Mouse (Mus musculus): ENCODE data around the gene Cdc5l. TPM values are rescaled to one million over a fixed set of nuclear protein-coding genes. Genes with fewer than 3 reads are reported as not detected.

Cdc5l gene
- total and polyA plus RNA-seq, 2 experiments, result 3.5 to 15.5 TPM

DNA sequence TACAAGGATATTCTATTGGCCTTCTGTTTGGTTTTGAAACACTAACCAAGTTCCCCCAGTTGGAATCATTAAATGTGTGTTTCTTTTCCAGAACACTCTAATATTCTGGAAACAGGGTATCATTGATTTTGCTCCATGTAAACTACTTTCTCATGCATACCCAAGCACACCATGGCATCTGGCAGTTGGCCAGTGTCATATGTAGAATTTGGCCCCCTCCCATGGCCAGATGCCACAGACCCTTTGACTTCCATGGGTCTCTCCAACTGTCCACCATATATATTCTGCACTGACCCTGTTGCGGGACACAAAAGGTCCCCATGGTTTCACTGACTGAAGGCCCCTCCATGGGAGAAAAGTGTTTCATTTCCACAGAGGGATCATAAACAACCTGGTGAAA, 18.7 kb upstream of the Cdc5l start:
- no peaks in the 10 kb centered on the region for H3K4me1 ChIP-seq (ENCODE audit: control insufficient read depth, insufficient read depth, low read length)
- DNase-seq (ENCODE audit: extremely low read depth, low read depth, low spot score), result no peak
- 100% methylated on average over 1 of the region's 1 CpGs for WGBS

DNA sequence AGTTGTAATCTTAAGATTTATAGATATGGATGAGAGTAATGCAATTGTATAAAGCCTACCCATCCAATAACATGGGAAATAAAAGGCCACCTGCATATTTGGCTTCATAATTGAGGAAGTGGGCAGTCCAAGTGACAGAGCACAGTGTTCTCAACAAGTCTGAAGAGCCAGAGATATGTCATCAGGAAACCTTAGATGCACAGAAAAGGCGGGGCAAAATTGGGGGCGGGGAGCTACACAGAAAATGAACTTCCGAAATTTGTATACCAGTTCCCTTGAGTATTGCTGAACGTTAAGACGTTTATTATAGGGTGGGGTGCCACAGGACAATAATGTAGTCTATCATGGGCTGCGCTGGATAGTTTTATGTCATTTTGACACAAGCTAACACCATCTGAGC, 16.6 kb upstream of the Cdc5l start:
- H3K36me3 ChIP-seq (ENCODE audit: control insufficient read depth, insufficient read depth, low read length), result 0 out of 2 replicates have a peak, but pooled peaks cover 2% of the 10 kb centered on the region
- no peaks in the 10 kb centered on the region for H3K27me3 ChIP-seq (ENCODE audit: control insufficient read depth, insufficient read depth, low read length)
- H3K4me1 ChIP-seq (ENCODE audit: control insufficient read depth, insufficient read depth, low read length), result no peaks in the 10 kb centered on the region
- no peak overlapping the region for H3K4me3 ChIP-seq (ENCODE audit: insufficient read depth, low read depth, low read length)
- H3K27ac ChIP-seq (replicated peaks; ENCODE audit: insufficient read depth, low read depth, low read length), result no peak overlapping the region
- no peaks in the 10 kb centered on the region for H3K79me2 ChIP-seq (ENCODE audit: control insufficient read depth, insufficient read depth, low read length)
- WGBS, result 91% methylated on average over 6 of the region's 6 CpGs
- no peak overlapping the region for H3K9ac ChIP-seq (ENCODE audit: low read depth, low read length)
- TF ChIP-seq POLR2A (IDR thresholded peaks at IDR 0.05; ENCODE audit: extremely low read depth, insufficient read depth, low read length) (no peak), CTCF (IDR thresholded peaks at IDR 0.05; ENCODE audit: low read depth, low read length) (no peak)
- no peak for DNase-seq (ENCODE audit: extremely low read depth, low read depth, low spot score)

More for the DNA sequence above, 18.7 kb upstream of the Cdc5l start:
- no peak overlapping the region for H3K4me3 ChIP-seq (ENCODE audit: insufficient read depth, low read depth, low read length)
- H3K9ac ChIP-seq (ENCODE audit: low read depth, low read length), result no peak overlapping the region
- no peaks in the 10 kb centered on the region for H3K36me3 ChIP-seq (ENCODE audit: control insufficient read depth, insufficient read depth, low read length)
- TF ChIP-seq CTCF (IDR thresholded peaks at IDR 0.05; ENCODE audit: low read depth, low read length) (no peak), POLR2A (IDR thresholded peaks at IDR 0.05; ENCODE audit: extremely low read depth, insufficient read depth, low read length) (no peak)
- H3K27ac ChIP-seq (replicated peaks; ENCODE audit: insufficient read depth, low read depth, low read length), result no peak overlapping the region
- H3K27me3 ChIP-seq (ENCODE audit: control insufficient read depth, insufficient read depth, low read length), result no peaks in the 10 kb centered on the region
- H3K79me2 ChIP-seq (ENCODE audit: control insufficient read depth, insufficient read depth, low read length), result no peaks in the 10 kb centered on the region

DNA sequence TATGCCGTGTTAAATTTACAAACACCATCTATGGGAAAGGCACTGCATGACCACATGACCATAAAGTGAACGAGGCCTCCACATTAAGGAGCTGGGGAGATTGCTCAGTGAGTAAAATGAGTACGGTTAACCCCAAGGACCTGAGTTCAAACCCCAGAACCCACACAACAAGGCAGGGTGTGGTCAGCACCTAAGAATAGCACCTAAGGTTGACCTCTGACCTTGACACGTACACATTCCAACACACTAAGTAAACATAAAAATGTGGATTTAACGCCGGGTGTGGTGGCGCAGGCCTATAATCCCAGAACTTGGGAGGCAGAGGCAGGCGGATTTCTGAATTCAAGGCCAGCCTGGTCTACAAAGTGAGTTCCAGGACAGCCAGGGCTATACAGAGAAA, 16.0 kb upstream of the Cdc5l start:
- no peaks in the 10 kb centered on the region for H3K79me2 ChIP-seq (ENCODE audit: control insufficient read depth, insufficient read depth, low read length)
- 0 out of 2 replicates have a peak, but pooled peaks cover 2% of the 10 kb centered on the region for H3K36me3 ChIP-seq (ENCODE audit: control insufficient read depth, insufficient read depth, low read length)
- TF ChIP-seq CTCF (IDR thresholded peaks at IDR 0.05; ENCODE audit: low read depth, low read length) (no peak), POLR2A (IDR thresholded peaks at IDR 0.05; ENCODE audit: extremely low read depth, insufficient read depth, low read length) (no peak)
- H3K4me1 ChIP-seq (ENCODE audit: control insufficient read depth, insufficient read depth, low read length), result no peaks in the 10 kb centered on the region
- WGBS, result 91% methylated on average over 8 of the region's 8 CpGs
- no peak overlapping the region for H3K9ac ChIP-seq (ENCODE audit: low read depth, low read length)
- no peak overlapping the region for H3K4me3 ChIP-seq (ENCODE audit: insufficient read depth, low read depth, low read length)
- no peak for DNase-seq (ENCODE audit: extremely low read depth, low read depth, low spot score)
- no peaks in the 10 kb centered on the region for H3K27me3 ChIP-seq (ENCODE audit: control insufficient read depth, insufficient read depth, low read length)
- H3K27ac ChIP-seq (replicated peaks; ENCODE audit: insufficient read depth, low read depth, low read length), result no peak overlapping the region

DNA sequence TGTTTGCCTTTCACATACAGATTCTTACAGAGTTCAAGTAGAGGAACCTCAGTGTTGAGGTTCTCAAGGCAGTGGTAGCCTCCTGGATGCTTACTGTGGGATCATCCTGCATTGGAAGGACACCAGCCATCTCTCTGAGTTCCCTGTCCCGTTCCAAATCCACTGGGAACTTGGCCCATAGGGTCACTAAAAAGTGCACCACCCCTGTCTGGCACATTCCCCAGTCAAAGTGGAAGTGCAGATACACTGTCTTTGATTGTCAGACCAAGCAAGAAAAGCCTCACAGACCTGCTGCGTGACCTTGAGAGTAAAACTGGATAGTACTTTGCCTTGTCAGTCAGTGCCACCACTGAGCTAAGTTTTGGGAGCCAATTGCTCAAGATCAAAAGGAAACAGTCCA, 13.5 kb upstream of the Cdc5l start:
- Histone ChIP-seq H3K79me2 (ENCODE audit: control insufficient read depth, insufficient read depth, low read length) (no peaks in the 10 kb centered on the region), H3K27ac (replicated peaks; ENCODE audit: insufficient read depth, low read depth, low read length) (no peak overlapping the region), H3K4me1 (ENCODE audit: control insufficient read depth, insufficient read depth, low read length) (no peaks in the 10 kb centered on the region), H3K9ac (ENCODE audit: low read depth, low read length) (no peak overlapping the region), H3K4me3 (ENCODE audit: insufficient read depth, low read depth, low read length) (no peak overlapping the region), H3K27me3 (ENCODE audit: control insufficient read depth, insufficient read depth, low read length) (no peaks in the 10 kb centered on the region), H3K36me3 (ENCODE audit: control insufficient read depth, insufficient read depth, low read length) (0 out of 2 replicates have a peak, but pooled peaks cover 2% of the 10 kb centered on the region)
- DNase-seq (ENCODE audit: extremely low read depth, low read depth, low spot score), result no peak
- WGBS, result 45% methylated on average over 2 of the region's 2 CpGs
- TF ChIP-seq CTCF (IDR thresholded peaks at IDR 0.05; ENCODE audit: low read depth, low read length) (no peak), POLR2A (IDR thresholded peaks at IDR 0.05; ENCODE audit: extremely low read depth, insufficient read depth, low read length) (no peak)

DNA sequence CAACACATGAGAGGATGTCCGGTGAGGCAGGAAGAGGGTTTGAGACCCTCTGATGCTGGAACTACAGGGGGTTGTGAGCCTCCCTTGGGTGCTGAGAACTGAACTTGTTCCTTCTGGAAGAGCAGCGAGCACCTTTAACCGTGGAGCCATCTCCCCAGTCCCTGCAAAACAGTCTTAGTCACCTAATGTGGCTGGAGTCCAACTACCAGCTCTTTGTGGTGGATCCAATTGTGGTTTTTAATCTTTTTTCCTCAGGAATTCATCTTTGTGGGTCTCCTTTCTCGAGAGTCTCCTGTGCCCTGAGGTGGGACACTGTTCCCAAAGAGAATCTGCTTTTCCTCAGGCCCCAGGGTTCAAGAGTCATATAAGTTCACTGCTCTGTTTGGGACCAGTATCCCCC, 12.4 kb upstream of the Cdc5l start:
- 80% methylated on average over 4 of the region's 4 CpGs for WGBS
- no peaks in the 10 kb centered on the region for H3K4me1 ChIP-seq (ENCODE audit: control insufficient read depth, insufficient read depth, low read length)
- H3K79me2 ChIP-seq (ENCODE audit: control insufficient read depth, insufficient read depth, low read length), result no peaks in the 10 kb centered on the region
- no peak for TF ChIP-seq POLR2A (IDR thresholded peaks at IDR 0.05; ENCODE audit: extremely low read depth, insufficient read depth, low read length)
- no peak for TF ChIP-seq CTCF (IDR thresholded peaks at IDR 0.05; ENCODE audit: low read depth, low read length)
- no peaks in the 10 kb centered on the region for H3K27me3 ChIP-seq (ENCODE audit: control insufficient read depth, insufficient read depth, low read length)
- H3K9ac ChIP-seq (ENCODE audit: low read depth, low read length), result no peak overlapping the region
- no peak overlapping the region for H3K4me3 ChIP-seq (ENCODE audit: insufficient read depth, low read depth, low read length)
- no peak overlapping the region for H3K27ac ChIP-seq (replicated peaks; ENCODE audit: insufficient read depth, low read depth, low read length)
- no peak for DNase-seq (ENCODE audit: extremely low read depth, low read depth, low spot score)
- H3K36me3 ChIP-seq (ENCODE audit: control insufficient read depth, insufficient read depth, low read length), result 0 out of 2 replicates have a peak, but pooled peaks cover 2% of the 10 kb centered on the region

DNA sequence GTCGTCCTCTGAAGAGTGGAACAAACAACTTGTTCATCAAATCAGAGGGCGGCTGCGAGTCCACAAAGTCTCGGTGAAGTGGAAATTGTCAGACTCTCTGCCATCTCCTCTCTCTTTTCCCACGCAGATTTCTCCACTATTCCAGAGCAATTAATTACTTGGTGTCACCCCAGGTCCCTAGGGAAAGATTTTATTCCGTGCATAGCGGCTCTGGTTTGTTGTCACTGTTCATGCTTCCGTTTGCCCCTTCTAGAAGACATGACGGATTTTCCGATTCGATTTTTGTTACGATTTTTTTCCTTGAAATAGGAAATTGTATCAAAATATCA, 689 bp upstream of the Cdc5l start:
- H3K27ac ChIP-seq (replicated peaks; ENCODE audit: insufficient read depth, low read depth, low read length), result no peak overlapping the region; the same call in 1 of the 2 replicates
- no peak for DNase-seq (ENCODE audit: extremely low read depth, low read depth, low spot score)
- 8% methylated on average over 12 of the region's 12 CpGs for WGBS

More for the DNA sequence above, 689 bp upstream of the Cdc5l start:
- Histone ChIP-seq H3K79me2 (ENCODE audit: control insufficient read depth, insufficient read depth, low read length) (peaks cover 11% of the 10 kb centered on the region; the same call in 1 of the 2 replicates), H3K27me3 (ENCODE audit: control insufficient read depth, insufficient read depth, low read length) (no peaks in the 10 kb centered on the region), H3K9ac (ENCODE audit: low read depth, low read length) (peak overlapping the region; percentile 74), H3K36me3 (ENCODE audit: control insufficient read depth, insufficient read depth, low read length) (peaks cover 2% of the 10 kb centered on the region; the same call in 1 of the 2 replicates), H3K4me1 (ENCODE audit: control insufficient read depth, insufficient read depth, low read length) (peaks cover 8% of the 10 kb centered on the region), H3K4me3 (ENCODE audit: insufficient read depth, low read depth, low read length) (peak overlapping the region; percentile 82)
- no peak for TF ChIP-seq CTCF (IDR thresholded peaks at IDR 0.05; ENCODE audit: low read depth, low read length)
- no peak for TF ChIP-seq POLR2A (IDR thresholded peaks at IDR 0.05; ENCODE audit: extremely low read depth, insufficient read depth, low read length)
